Mouse (Mus musculus) embryonic facial prominence, embryonic 15.5 days (tissue): ENCODE measurements at regions not wholly inside any gene's neighbourhood (a gene's known extent, or its start where the extent isn't known, plus 50 kb on each side); places are given as distances from the start of the nearest gene placed in this dataset.

ENCODE experiments used
- ATAC-seq: fragments of 200-750 bp; cut with Nextera tagmentation; 2 replicates; pipeline ENCODE4 v1.8.0; 2017; ENCODE audit warnings: low read depth, moderate TSS enrichment; ENCODE audit not compliant: insufficient number of reproducible peaks, low FRiP score, low TSS enrichment
- H3K27ac ChIP-seq: fragments of 300-500 bp; sonication (generic); replicated peaks from 2 replicates; pipeline ENCODE4 v1.5.1; 2015; ENCODE audit warnings: mild to moderate bottlenecking, inconsistent platforms
- H3K27me3 ChIP-seq: fragments of 300-500 bp; sonication (generic); 2 replicates; pipeline ENCODE4 v1.6.1; 2015; ENCODE audit warnings: inconsistent platforms
- H3K36me3 ChIP-seq: fragments of 300-500 bp; sonication (generic); 2 replicates; pipeline ENCODE4 v1.6.1; 2015; ENCODE audit warnings: mild to moderate bottlenecking, inconsistent platforms
- H3K4me1 ChIP-seq: fragments of 300-500 bp; sonication (generic); 2 replicates; pipeline ENCODE4 v1.6.1; 2015; ENCODE audit warnings: inconsistent platforms
- H3K4me2 ChIP-seq: fragments of 300-500 bp; sonication (generic); replicated peaks from 2 replicates; pipeline ENCODE4 v1.6.1; 2015; ENCODE audit warnings: mild to moderate bottlenecking, inconsistent platforms
- H3K4me3 ChIP-seq: fragments of 300-500 bp; sonication (generic); replicated peaks from 2 replicates; pipeline ENCODE4 v1.5.1; 2015; ENCODE audit warnings: mild to moderate bottlenecking, inconsistent platforms
- H3K9ac ChIP-seq: fragments of 300-500 bp; sonication (generic); 2 replicates; pipeline ENCODE4 v1.6.1; 2015; ENCODE audit warnings: inconsistent platforms
- H3K9me3 ChIP-seq: fragments of 300-500 bp; sonication (generic); replicated peaks from 2 replicates; pipeline ENCODE4 v1.6.1; 2016; ENCODE audit warnings: inconsistent platforms
- WGBS: fragments of 180-500 bp; shearing (Covaris S2); methylation state at CpG from one replicate; pipeline ENCODE4 v1.1.7; 2015; 5-methylcytosine and 5-hydroxymethylcytosine counted together

DNA sequence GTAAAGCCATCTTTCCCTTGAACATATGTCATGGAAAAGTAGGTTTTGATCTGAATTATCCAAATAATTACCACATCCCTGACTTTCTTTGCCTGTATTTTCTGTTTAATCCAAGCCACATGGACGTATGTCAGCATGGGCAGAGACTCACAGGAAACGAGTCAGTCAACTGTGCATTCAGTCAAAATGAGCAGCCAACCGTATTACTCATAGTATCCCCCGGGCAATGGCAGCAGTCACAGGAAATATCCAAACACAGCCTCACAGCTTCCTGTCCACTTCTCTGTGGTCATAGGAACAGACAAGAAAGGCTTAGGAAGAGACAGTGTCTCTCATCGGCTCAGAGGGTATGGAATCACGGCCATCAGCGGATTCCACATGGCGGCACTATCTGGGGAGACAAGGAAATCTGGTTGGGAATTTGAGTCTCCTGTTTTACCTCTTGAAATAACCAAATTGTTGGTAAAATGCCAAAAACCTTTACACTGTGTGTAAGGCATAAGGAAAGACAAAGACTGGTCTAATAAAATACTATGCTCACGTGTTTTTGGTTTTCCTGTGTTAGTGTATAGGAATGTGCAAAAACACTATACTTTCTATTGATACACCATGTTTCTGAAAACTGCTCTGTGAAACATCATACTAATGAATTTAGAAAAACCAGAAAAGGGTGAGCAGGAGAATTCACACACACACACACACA, 313.5 kb upstream of the Nfe2l3 start:
- Histone ChIP-seq H3K27me3 (no peaks in the 10 kb centered on the region), H3K36me3 (no peaks in the 10 kb centered on the region), H3K9ac (no peak overlapping the region), H3K4me1 (peaks cover 24% of the 10 kb centered on the region), H3K4me2 (no peak overlapping the region), H3K9me3 (no peaks in the 10 kb centered on the region), H3K4me3 (no peak overlapping the region), H3K27ac (peak overlapping the region; percentile 83)
- 23% methylated on average over 9 of the region's 9 CpGs for WGBS
- ATAC-seq, result peak; percentile 82

DNA sequence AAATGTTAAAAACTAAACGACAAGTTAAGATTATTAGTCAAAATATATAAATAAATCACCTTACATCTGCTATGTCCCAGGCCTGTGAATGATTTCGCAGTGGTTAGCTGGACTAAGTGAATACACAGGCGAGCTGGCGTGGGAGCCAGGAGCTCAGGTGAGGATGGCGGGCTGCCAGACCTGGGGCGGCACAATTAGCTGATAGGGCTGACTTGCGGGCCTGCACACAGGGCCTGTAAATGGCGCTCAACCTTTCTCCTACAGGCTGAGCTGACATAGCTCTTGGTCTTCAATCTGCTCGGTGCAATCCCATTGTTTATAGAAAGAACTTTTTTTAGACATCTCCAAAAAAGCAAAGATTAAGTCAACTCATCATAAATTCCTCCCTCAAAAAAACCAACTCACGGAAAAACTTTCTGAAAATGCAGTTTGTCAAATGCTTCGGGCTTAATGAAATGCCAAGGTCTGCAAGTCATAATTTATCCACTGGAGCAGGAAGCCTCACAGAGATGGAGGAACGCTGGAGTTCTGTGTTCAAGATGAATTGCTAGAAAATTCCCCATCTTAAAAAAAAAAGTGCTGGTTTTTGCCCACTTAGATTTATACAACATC, 312.7 kb upstream of the Nfe2l3 start:
- ATAC-seq, result no peak
- 49% methylated on average over 12 of the region's 12 CpGs for WGBS
- no peak overlapping the region for H3K4me2 ChIP-seq

DNA sequence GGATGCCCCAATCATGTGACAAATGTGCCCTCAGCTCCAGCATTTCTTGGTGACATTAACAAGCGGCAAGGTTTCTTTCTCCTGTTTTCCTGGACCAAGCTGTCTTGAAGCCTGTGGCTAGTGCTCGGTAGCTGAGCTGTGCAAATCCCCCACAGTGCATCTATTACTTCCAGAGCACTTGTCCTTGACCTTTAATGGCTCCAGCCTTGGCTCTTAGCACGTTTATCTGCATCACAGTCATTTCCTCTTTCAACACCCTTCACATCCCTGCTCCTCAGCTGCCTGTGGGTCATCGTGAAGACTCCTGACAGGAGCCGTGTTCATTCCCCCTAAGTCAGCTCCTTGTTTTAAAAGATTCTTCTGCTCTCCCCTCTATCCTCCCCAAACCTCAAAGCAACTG, 309.5 kb upstream of the Nfe2l3 start:
- H3K27ac ChIP-seq, result no peak overlapping the region
- no peaks in the 10 kb centered on the region for H3K27me3 ChIP-seq
- no peak overlapping the region for H3K9ac ChIP-seq
- no peak overlapping the region for H3K4me3 ChIP-seq
- no peak overlapping the region for H3K4me2 ChIP-seq
- no peak for ATAC-seq
- peaks cover 21% of the 10 kb centered on the region for H3K4me1 ChIP-seq
- no peaks in the 10 kb centered on the region for H3K9me3 ChIP-seq
- WGBS, result 51% methylated on average over 5 of the region's 5 CpGs
- no peaks in the 10 kb centered on the region for H3K36me3 ChIP-seq

More for the DNA sequence above, 312.7 kb upstream of the Nfe2l3 start:
- H3K27me3 ChIP-seq, result no peaks in the 10 kb centered on the region
- H3K4me1 ChIP-seq, result peaks cover 24% of the 10 kb centered on the region
- H3K9ac ChIP-seq, result no peak overlapping the region
- no peaks in the 10 kb centered on the region for H3K9me3 ChIP-seq
- H3K36me3 ChIP-seq, result no peaks in the 10 kb centered on the region
- H3K4me3 ChIP-seq, result no peak overlapping the region
- H3K27ac ChIP-seq, result peak overlapping the region; percentile 83

DNA sequence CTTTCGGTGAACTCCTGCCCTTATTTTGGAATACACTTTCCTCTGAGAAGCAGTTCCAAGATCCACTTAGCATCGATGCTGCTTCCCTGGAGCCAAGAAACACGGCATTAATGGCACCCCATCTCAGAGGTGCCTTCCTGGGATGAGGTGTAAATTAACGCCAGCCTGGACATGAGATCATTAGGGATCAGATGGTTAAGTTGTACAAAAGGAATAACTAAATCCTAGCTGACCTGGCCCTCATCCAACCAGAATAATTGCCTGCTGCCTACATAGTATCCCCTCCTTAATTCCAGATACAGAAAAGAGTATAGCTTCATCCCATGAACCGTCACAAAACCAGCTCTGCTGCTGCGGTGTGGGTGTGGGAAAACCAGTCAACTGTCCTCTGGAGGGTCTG, 304.6 kb upstream of the Nfe2l3 start:
- Histone ChIP-seq H3K4me3 (no peak overlapping the region), H3K4me1 (no peaks in the 10 kb centered on the region), H3K36me3 (no peaks in the 10 kb centered on the region), H3K4me2 (no peak overlapping the region), H3K9me3 (no peaks in the 10 kb centered on the region), H3K27me3 (no peaks in the 10 kb centered on the region), H3K27ac (no peak overlapping the region), H3K9ac (no peak overlapping the region)
- no peak for ATAC-seq
- WGBS, result 69% methylated on average over 6 of the region's 6 CpGs

DNA sequence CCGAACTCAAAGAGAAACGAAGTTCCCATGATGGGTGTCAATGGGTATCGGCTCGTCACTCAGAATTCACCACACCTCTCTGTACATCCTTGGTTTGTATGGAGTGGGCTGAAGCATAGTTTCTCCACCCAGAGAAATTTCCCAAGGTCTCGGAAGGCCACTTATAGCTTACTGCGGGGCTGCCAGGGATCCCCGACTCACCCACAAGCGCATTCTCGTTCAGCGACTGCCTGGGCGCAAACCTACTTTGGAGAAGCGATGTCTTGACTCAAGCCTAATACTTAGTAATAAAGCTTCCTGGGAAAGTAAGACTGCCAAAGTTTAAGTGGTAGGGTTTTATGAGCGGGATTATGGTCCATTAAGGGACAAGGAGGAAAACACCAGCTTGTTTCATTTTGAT, 303.4 kb upstream of the Nfe2l3 start:
- H3K4me1 ChIP-seq, result no peaks in the 10 kb centered on the region
- WGBS, result 88% methylated on average over 13 of the region's 13 CpGs
- ATAC-seq, result no peak
- H3K27me3 ChIP-seq, result no peaks in the 10 kb centered on the region
- no peak overlapping the region for H3K4me2 ChIP-seq
- H3K36me3 ChIP-seq, result no peaks in the 10 kb centered on the region
- H3K4me3 ChIP-seq, result no peak overlapping the region
- no peaks in the 10 kb centered on the region for H3K9me3 ChIP-seq
- H3K27ac ChIP-seq, result no peak overlapping the region
- H3K9ac ChIP-seq, result no peak overlapping the region

DNA sequence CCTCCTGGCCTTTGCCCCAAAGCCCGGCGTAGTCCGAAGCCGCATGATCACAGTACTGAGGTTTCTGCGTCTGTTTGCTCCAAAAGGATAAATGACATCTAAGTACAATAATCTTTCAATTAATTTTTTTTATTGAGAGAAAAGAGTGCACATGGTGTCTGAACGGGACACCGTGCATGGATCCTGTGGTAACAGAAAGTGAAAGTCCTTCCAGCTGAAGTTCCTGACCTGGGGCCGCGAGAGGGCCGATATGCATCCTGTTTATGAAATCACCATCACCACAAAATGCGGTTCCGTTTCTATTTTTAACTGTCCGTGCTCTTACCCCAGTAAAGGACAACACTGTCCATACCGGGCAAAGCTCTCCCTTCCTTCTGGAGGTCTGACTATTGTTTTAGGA, 302.9 kb upstream of the Nfe2l3 start:
- no peak overlapping the region for H3K27ac ChIP-seq
- no peak overlapping the region for H3K9ac ChIP-seq
- ATAC-seq, result no peak
- no peaks in the 10 kb centered on the region for H3K4me1 ChIP-seq
- H3K4me2 ChIP-seq, result no peak overlapping the region
- WGBS, result 81% methylated on average over 14 of the region's 14 CpGs
- no peak overlapping the region for H3K4me3 ChIP-seq
- H3K27me3 ChIP-seq, result no peaks in the 10 kb centered on the region
- H3K36me3 ChIP-seq, result no peaks in the 10 kb centered on the region
- H3K9me3 ChIP-seq, result no peaks in the 10 kb centered on the region

DNA sequence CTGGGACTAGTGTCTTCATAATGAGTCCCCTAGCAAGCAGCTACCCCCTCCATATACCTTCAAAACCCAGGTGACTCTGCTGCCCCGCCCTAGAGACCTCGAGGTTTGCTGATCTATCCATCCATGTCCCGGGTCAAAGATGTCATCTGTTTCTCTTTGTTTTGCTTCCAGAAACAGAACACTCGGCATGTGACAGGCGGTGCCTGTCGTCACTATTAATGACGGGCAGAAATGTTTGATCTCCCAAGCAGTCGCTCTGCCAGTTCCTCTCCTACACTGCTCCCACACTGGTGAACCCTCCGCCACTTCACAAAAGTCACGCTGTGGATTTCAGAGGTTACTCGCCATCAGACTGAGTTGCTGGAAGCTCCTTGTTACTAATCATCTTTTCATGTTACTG, 287.7 kb upstream of the Nfe2l3 start:
- Histone ChIP-seq H3K27me3 (no peaks in the 10 kb centered on the region), H3K4me3 (no peak overlapping the region), H3K36me3 (no peaks in the 10 kb centered on the region), H3K27ac (no peak overlapping the region), H3K9ac (no peak overlapping the region), H3K4me2 (no peak overlapping the region), H3K9me3 (no peaks in the 10 kb centered on the region), H3K4me1 (no peaks in the 10 kb centered on the region)
- WGBS, result 42% methylated on average over 11 of the region's 11 CpGs
- ATAC-seq, result no peak

DNA sequence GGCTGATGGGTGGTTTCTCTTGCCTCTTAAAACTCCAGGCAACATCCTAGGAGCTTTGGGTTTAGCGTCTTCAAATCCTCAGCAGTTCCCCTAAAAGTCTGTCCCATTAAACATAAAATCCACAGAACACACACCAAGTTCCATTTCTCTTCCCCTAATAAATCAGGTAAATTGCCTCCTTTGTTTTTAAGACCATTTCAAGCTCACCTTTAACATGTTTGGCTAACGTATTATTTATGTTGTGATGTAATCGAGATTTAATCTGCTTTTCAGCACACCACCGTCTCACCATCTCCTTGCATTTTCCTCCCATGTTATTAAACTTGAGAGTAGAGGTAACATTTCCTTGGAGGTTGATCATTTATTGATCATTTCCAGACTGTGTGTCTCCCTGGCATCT, 286.6 kb upstream of the Nfe2l3 start:
- H3K9me3 ChIP-seq, result no peaks in the 10 kb centered on the region
- H3K9ac ChIP-seq, result no peak overlapping the region
- no peak overlapping the region for H3K4me3 ChIP-seq
- no peaks in the 10 kb centered on the region for H3K27me3 ChIP-seq
- H3K4me2 ChIP-seq, result no peak overlapping the region
- no peaks in the 10 kb centered on the region for H3K36me3 ChIP-seq
- no peaks in the 10 kb centered on the region for H3K4me1 ChIP-seq
- ATAC-seq, result no peak
- H3K27ac ChIP-seq, result no peak overlapping the region
- WGBS, result 72% methylated on average over 4 of the region's 4 CpGs

DNA sequence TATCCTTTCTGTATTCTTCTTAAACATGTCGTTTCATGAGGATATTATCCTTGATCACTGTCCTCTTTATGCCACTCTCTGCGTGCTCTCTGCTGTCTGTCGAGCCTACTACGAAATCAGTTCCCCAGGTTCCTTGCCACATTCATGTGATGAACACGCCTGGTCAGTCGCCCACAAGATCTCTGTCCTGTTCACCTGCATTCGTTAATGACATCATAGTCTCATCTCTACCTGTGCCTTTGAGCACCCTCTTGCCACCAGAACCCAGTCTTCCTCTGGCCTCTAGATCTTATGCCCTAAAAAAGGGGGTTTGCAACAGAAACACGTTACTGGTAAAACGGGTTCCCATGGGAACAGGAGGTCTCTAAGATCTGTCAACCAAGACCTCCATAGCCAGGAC, 283.6 kb upstream of the Nfe2l3 start:
- no peak for ATAC-seq
- Histone ChIP-seq H3K9me3 (no peaks in the 10 kb centered on the region), H3K4me3 (no peak overlapping the region), H3K9ac (no peak overlapping the region), H3K27ac (no peak overlapping the region), H3K36me3 (no peaks in the 10 kb centered on the region), H3K27me3 (no peaks in the 10 kb centered on the region), H3K4me2 (no peak overlapping the region), H3K4me1 (no peaks in the 10 kb centered on the region)
- WGBS, result 87% methylated on average over 9 of the region's 9 CpGs

DNA sequence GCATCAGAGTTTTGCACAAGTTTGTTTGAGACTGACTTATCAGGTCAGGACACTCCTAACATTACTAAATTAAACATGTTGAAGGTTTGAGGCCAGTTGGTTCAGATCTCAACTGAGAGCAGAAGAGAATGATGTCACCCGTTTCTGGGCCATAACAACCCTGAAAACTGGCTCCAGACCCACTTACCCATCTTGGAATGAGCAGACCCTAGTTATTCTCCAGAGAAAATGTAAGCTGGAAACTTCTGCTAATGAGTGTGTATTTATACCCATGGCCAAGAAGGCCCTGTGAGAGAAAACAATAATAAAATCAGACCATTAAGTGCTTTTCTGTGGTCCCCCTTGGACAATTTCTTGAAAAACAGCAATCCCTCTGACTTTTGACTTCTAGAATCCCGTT, 282.4 kb upstream of the Nfe2l3 start:
- no peak overlapping the region for H3K9ac ChIP-seq

DNA sequence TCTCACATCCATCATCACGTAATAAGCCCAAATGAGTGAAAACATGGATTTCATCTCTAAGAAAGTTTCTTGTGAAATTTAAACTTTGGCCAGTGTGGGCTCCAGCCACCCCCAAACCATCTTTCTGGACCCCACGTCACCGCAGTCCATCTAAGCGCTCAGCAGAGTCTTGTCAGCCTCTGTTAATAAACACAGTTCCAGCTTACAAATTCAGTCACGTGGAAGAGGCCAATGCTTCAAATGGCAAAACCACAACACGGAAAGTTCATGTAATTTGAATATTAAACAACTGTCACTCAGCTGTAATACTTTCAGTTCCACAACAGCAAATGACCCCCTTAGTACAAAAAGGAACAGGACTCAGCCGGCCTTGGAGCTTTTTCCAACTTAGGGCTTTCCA, 282.0 kb upstream of the Nfe2l3 start:
- WGBS, result 79% methylated on average over 7 of the region's 7 CpGs
- H3K36me3 ChIP-seq, result no peaks in the 10 kb centered on the region
- H3K9ac ChIP-seq, result no peak overlapping the region
- H3K27ac ChIP-seq, result 0 out of 2 replicates have a peak overlapping the region, but pooled peaks have one; percentile 12
- no peaks in the 10 kb centered on the region for H3K9me3 ChIP-seq
- no peaks in the 10 kb centered on the region for H3K27me3 ChIP-seq
- no peak overlapping the region for H3K4me2 ChIP-seq
- H3K4me3 ChIP-seq, result no peak overlapping the region
- 0 out of 2 replicates have a peak, but pooled peaks cover 4% of the 10 kb centered on the region for H3K4me1 ChIP-seq
- ATAC-seq, result no peak

More for the DNA sequence above, 282.4 kb upstream of the Nfe2l3 start:
- no peaks in the 10 kb centered on the region for H3K27me3 ChIP-seq
- no peaks in the 10 kb centered on the region for H3K9me3 ChIP-seq
- H3K27ac ChIP-seq, result no peak overlapping the region
- H3K4me2 ChIP-seq, result no peak overlapping the region
- no peaks in the 10 kb centered on the region for H3K36me3 ChIP-seq
- WGBS, result 73% methylated on average over 2 of the region's 2 CpGs
- H3K4me3 ChIP-seq, result no peak overlapping the region
- no peak for ATAC-seq
- 0 out of 2 replicates have a peak, but pooled peaks cover 4% of the 10 kb centered on the region for H3K4me1 ChIP-seq

DNA sequence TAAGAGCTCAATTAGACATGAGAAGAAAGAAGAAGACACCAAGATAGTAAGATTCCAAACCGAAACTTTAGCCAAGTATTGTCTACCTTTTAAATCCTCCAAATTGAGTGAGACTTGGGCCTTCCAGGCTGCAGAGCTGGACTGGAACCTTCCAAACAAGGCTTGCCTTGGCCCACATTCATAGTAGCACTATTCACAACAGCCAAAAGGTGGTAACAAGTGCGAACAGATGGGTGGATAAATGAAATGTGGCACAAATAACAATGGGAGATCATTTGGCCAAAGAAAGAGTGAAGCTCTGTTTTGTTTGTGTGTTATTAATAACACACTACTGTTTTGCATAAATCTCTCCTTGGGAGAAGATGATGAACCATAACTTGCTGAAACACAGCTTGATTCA, 281.6 kb upstream of the Nfe2l3 start:
- H3K9me3 ChIP-seq, result no peaks in the 10 kb centered on the region
- H3K4me3 ChIP-seq, result no peak overlapping the region
- H3K4me1 ChIP-seq, result 0 out of 2 replicates have a peak, but pooled peaks cover 4% of the 10 kb centered on the region
- H3K4me2 ChIP-seq, result no peak overlapping the region
- H3K36me3 ChIP-seq, result no peaks in the 10 kb centered on the region
- ATAC-seq, result no peak
- 77% methylated on average over 2 of the region's 2 CpGs for WGBS
- no peak overlapping the region for H3K9ac ChIP-seq
- H3K27ac ChIP-seq, result 0 out of 2 replicates have a peak overlapping the region, but pooled peaks have one; percentile 12
- no peaks in the 10 kb centered on the region for H3K27me3 ChIP-seq
